Mouse (Mus musculus) myocyte (in vitro differentiated cells): ENCODE measurements around the gene Mfap5.
"Not testable (repeated sequence)": the region's sequence is repeated elsewhere in the genome, so short reads cannot be mapped to it uniquely, and the experiment has no call there.

Experiments used
- CEBPB ChIP-seq: IDR thresholded peaks from 2 replicates; pipeline ENCODE4 v1.6.1; 2011; ENCODE audit warnings: mild to moderate bottlenecking, moderate library complexity; ENCODE audit not compliant: poor library complexity, insufficient read depth, severe bottlenecking
- E2F4 ChIP-seq: IDR thresholded peaks from one replicate; pipeline ENCODE4 v1.6.1; 2011; ENCODE audit warnings: mild to moderate bottlenecking, control low read depth, moderate library complexity; ENCODE audit not compliant: insufficient read depth
- MAX ChIP-seq: IDR thresholded peaks from one replicate; pipeline ENCODE4 v1.6.1; 2011; ENCODE audit warnings: low read depth, mild to moderate bottlenecking, control low read depth
- MYOD1 ChIP-seq, 3 experiments: IDR thresholded peaks; one replicate each; pipeline ENCODE4 v1.6.1; 2011; ENCODE audit warnings: control low read depth in 2 of 3, low read depth in 2 of 3, mild to moderate bottlenecking in 2 of 3, moderate library complexity in 1 of 3; ENCODE audit not compliant: insufficient read length in 2 of 3, control insufficient read depth in 1 of 3
- MYOG ChIP-seq, 3 experiments: IDR thresholded peaks; one replicate each; pipeline ENCODE4 v1.6.1; 2011; ENCODE audit warnings: control low read depth in 2 of 3, low read depth in 2 of 3, mild to moderate bottlenecking in 2 of 3; ENCODE audit not compliant: insufficient read length in 2 of 3, control insufficient read depth in 1 of 3, insufficient read depth in 1 of 3
- POLR2A ChIP-seq: IDR thresholded peaks from one replicate; pipeline ENCODE4 v1.6.1; 2011; ENCODE audit warnings: low read depth, mild to moderate bottlenecking, control low read depth, moderate library complexity; ENCODE audit not compliant: insufficient read length
- POLR2AphosphoS2 ChIP-seq: IDR thresholded peaks from one replicate; pipeline ENCODE4 v1.6.1; 2011; ENCODE audit warnings: low read depth, control low read depth; ENCODE audit not compliant: insufficient read length
- REST ChIP-seq: IDR thresholded peaks from one replicate; pipeline ENCODE4 v1.6.1; 2011; ENCODE audit warnings: mild to moderate bottlenecking, control low read depth, moderate library complexity; ENCODE audit not compliant: insufficient read depth, insufficient read length
- SRF ChIP-seq: IDR thresholded peaks from one replicate; pipeline ENCODE4 v1.6.1; 2011; ENCODE audit warnings: low read depth; ENCODE audit not compliant: control insufficient read depth, insufficient read length
- TCF12 ChIP-seq: IDR thresholded peaks from one replicate; pipeline ENCODE4 v1.6.1; 2011; ENCODE audit warnings: mild to moderate bottlenecking, control low read depth; ENCODE audit not compliant: poor library complexity, insufficient read depth, severe bottlenecking
- USF1 ChIP-seq: IDR thresholded peaks from one replicate; pipeline ENCODE4 v1.6.1; 2011; ENCODE audit warnings: low read depth, mild to moderate bottlenecking, control low read depth, moderate library complexity

DNA sequence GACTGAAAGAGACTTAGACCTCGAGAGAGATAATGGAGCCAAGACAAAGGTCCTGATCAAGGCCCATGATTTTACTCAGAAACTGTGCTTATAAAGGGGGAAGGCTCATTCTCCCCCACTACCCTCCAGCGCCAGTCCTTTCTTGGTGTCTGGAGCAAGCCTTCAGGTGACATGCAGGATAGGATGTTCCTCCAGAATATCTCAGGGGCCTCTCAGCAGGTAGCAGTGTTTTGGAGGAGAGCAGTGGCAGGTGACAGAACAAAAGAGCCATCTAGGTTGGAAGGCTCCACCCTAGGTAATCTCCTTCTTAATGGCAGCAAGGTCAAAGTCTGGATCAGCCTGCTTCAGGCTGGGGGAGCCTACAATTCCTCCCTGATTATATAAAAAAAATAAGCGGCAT, 34.2 kb upstream of the Mfap5 start:
- not testable (repeated sequence) for TF ChIP-seq POLR2A; CEBPB; MYOG (IDR thresholded peaks at IDR 0.05; ENCODE audit: control insufficient read depth in 1 of 3, insufficient read depth in 1 of 3, insufficient read length in 2 of 3, low read depth in 2 of 3); POLR2AphosphoS2; USF1; REST; TCF12; MAX; E2F4; MYOD1 (IDR thresholded peaks at IDR 0.05; ENCODE audit: control insufficient read depth in 1 of 3, insufficient read length in 2 of 3, low read depth in 2 of 3); SRF
